Mouse (Mus musculus): ENCODE data around the gene Tspoap1.

Gene Tspoap1

GRCm38 (mm10) chr11:87745632-87746555 is 14.4 kb upstream of the Tspoap1 start:
- DNase-seq (ENCODE audit: low spot score in 2 of 2) = no peak

- no peak for DNase-seq (ENCODE audit: low spot score in 2 of 2)
Observed at GRCm38 (mm10) chr11:87747312-87747711, 13.0 kb upstream of the Tspoap1 start.

GRCm38 (mm10) chr11:87747716-87748115 is 12.6 kb upstream of the Tspoap1 start:
- DNase-seq (ENCODE audit: low spot score in 2 of 2) = no peak

GRCm38 (mm10) chr11:87748132-87749119 is 11.9 kb upstream of the Tspoap1 start:
- peak; percentile 93 to 95 for DNase-seq (ENCODE audit: low spot score in 2 of 2)

GRCm38 (mm10) chr11:87749192-87750042 is 10.9 kb upstream of the Tspoap1 start:
- DNase-seq (ENCODE audit: low spot score in 2 of 2) = peak; percentile 98

GRCm38 (mm10) chr11:87750043-87750421 is 10.3 kb upstream of the Tspoap1 start:
- peak; percentile 58 to 76 for DNase-seq (ENCODE audit: low spot score in 2 of 2)

GRCm38 (mm10) chr11:87750521-87750920 is 9.8 kb upstream of the Tspoap1 start:
- DNase-seq (ENCODE audit: low spot score in 2 of 2) = peak; percentile 59 to 72

GRCm38 (mm10) chr11:87751031-87751430 is 9.3 kb upstream of the Tspoap1 start:
- DNase-seq (ENCODE audit: low spot score in 2 of 2) = peak; percentile 48 to 64

GRCm38 (mm10) chr11:87751491-87751966 is 8.8 kb upstream of the Tspoap1 start:
- DNase-seq (ENCODE audit: low spot score in 2 of 2) = peak; percentile 88 to 91

GRCm38 (mm10) chr11:87752307-87752706 is 8.0 kb upstream of the Tspoap1 start:
- no peak for DNase-seq (ENCODE audit: low spot score in 2 of 2)

GRCm38 (mm10) chr11:87753255-87753654 is 7.1 kb upstream of the Tspoap1 start:
- DNase-seq (ENCODE audit: low spot score in 2 of 2) = peak in 1 of 2 experiments; percentile 31

GRCm38 (mm10) chr11:87753891-87754501 is 6.3 kb upstream of the Tspoap1 start:
- peak; percentile 46 to 48 for DNase-seq (ENCODE audit: low spot score in 2 of 2)

GRCm38 (mm10) chr11:87754603-87755002 is 5.7 kb upstream of the Tspoap1 start:
- DNase-seq (ENCODE audit: low spot score in 2 of 2) = peak; percentile 94 to 95

GRCm38 (mm10) chr11:87755360-87756017 is 4.9 kb upstream of the Tspoap1 start:
- peak; percentile 99 to 100 for DNase-seq (ENCODE audit: low spot score in 2 of 2)

- DNase-seq (ENCODE audit: low spot score in 2 of 2) = peak; percentile 87 to 90
Observed at GRCm38 (mm10) chr11:87756251-87756820, 4.0 kb upstream of the Tspoap1 start.

- peak; percentile 57 to 68 for DNase-seq (ENCODE audit: low spot score in 2 of 2)
Observed at GRCm38 (mm10) chr11:87757001-87757954, 3.1 kb upstream of the Tspoap1 start.

GRCm38 (mm10) chr11:87758161-87758911 is 2.0 kb upstream of the Tspoap1 start:
- DNase-seq (ENCODE audit: low spot score in 2 of 2) = peak; percentile 52 to 59
